Mouse (Mus musculus) forebrain, postnatal 0 days (tissue): ENCODE results near the gene Tpt1. TPM values are rescaled to one million over a fixed set of nuclear protein-coding genes. Genes with fewer than 3 reads are reported as not detected.
A peak's percentile ranks its signal among the peaks of the same experiment; 100 is the strongest.
"Not testable (repeated sequence)": the region's sequence is repeated elsewhere in the genome, so short reads cannot be mapped to it uniquely, and the experiment has no call there.

ENCODE experiments used
- ATAC-seq: fragments of 200-750 bp; cut with Nextera tagmentation; 2 replicates; pipeline ENCODE4 v1.8.0; 2017; ENCODE audit warnings: mild to moderate bottlenecking, moderate library complexity
- DNase-seq: peaks from one replicate; pipeline ENCODE4 v3.0.0-alpha.2; 2015
- H3K27ac ChIP-seq: fragments of 300-500 bp; sonication (generic); 2 replicates; pipeline ENCODE4 v1.5.1; 2014; ENCODE audit warnings: low read depth, mild to moderate bottlenecking, antibody characterized with exemption, low read length, moderate library complexity, mixed read lengths
- H3K27me3 ChIP-seq: fragments of 300-500 bp; sonication (generic); 2 replicates; pipeline ENCODE4 v1.6.1; 2014; ENCODE audit warnings: mild to moderate bottlenecking, low read length, mixed read lengths; ENCODE audit not compliant: insufficient read depth
- H3K36me3 ChIP-seq: fragments of 300-500 bp; sonication (generic); 2 replicates; pipeline ENCODE4 v1.6.1; 2014; ENCODE audit warnings: mild to moderate bottlenecking, moderate library complexity; ENCODE audit not compliant: insufficient read depth
- H3K4me1 ChIP-seq: fragments of 300-500 bp; sonication (generic); 2 replicates; pipeline ENCODE4 v1.6.1; 2014; ENCODE audit warnings: antibody characterized with exemption; ENCODE audit not compliant: insufficient read depth
- H3K4me2 ChIP-seq: fragments of 300-500 bp; sonication (generic); 2 replicates; pipeline ENCODE4 v1.6.1; 2014; ENCODE audit warnings: low read depth, mild to moderate bottlenecking, moderate library complexity
- H3K4me3 ChIP-seq: fragments of 300-500 bp; sonication (generic); 2 replicates; pipeline ENCODE4 v1.5.1; 2014; ENCODE audit warnings: low read depth, low read length, mixed read lengths
- H3K9ac ChIP-seq: fragments of 300-500 bp; sonication (generic); 2 replicates; pipeline ENCODE4 v1.6.1; 2014; ENCODE audit warnings: mild to moderate bottlenecking
- H3K9me3 ChIP-seq: fragments of 300-500 bp; sonication (generic); 2 replicates; pipeline ENCODE4 v1.6.1; 2016; ENCODE audit warnings: low read length
- CTCF ChIP-seq: sonication (generic); IDR thresholded peaks from 2 replicates; pipeline ENCODE4 v1.5.1; 2016; ENCODE audit warnings: antibody characterized with exemption, control low read depth, low read depth
- WGBS: fragments of 180-500 bp; shearing (Covaris S2); extraction: QIAGEN DNeasy Blood & Tissue Kit; methylation state at CpG from one replicate; pipeline ENCODE4 v1.1.7; 2014; 5-methylcytosine and 5-hydroxymethylcytosine counted together
- polyA plus RNA-seq: library from polyadenylated mRNA; unstranded; fragments of >200 nt; fragmentation: Nextera tagmentation; extraction: Ambion mirVana; gene quantifications from 2 replicates; pipeline ENCODE4 v1.2.1, GENCODE M21; 2015
- total RNA-seq: library from RNA; depleted of rRNA; stranded (reverse); fragments of >200 nt; gene quantifications from 2 replicates; pipeline ENCODE4 v1.2.3, GENCODE M21; 2014

Gene Tpt1
- total and polyA plus RNA-seq, 2 experiments from 2014 or later = 708 to 738 TPM

- Histone ChIP-seq H3K4me3 (peak overlapping the region; percentile 34; the same call in 1 of the 2 replicates), H3K9me3 (no peaks in the 10 kb centered on the region), H3K9ac (peak overlapping the region; percentile 49; the same call in 1 of the 2 replicates), H3K27ac (peak overlapping the region; percentile 82; the same call in 1 of the 2 replicates), H3K4me2 (peak overlapping the region; percentile 61), H3K36me3 (no peaks in the 10 kb centered on the region), H3K4me1 (peaks cover 16% of the 10 kb centered on the region), H3K27me3 (no peaks in the 10 kb centered on the region)
- 6% methylated on average over 12 of the region's 12 CpGs for WGBS
- no peak for TF ChIP-seq CTCF
- DNase-seq (peak; percentile 34), ATAC-seq (peak; percentile 47; the same call in 1 of the 2 replicates)
These were observed 11.2 kb upstream of the Tpt1 start for GRCm38 (mm10) chr14:75833546-75834250.

GRCm38 (mm10) chr14:75834251-75834738 is 10.6 kb upstream of the Tpt1 start:
- ATAC-seq (peak; percentile 75), DNase-seq (peak; percentile 75)
- WGBS = under 1% methylated on average over 10 of the region's 10 CpGs

GRCm38 (mm10) chr14:75834739-75835381 is 10.0 kb upstream of the Tpt1 start:
- Histone ChIP-seq H3K9ac (peak overlapping the region; percentile 49), H3K4me3 (peak overlapping the region; percentile 34), H3K4me1 (peaks cover 10% of the 10 kb centered on the region), H3K36me3 (no peaks in the 10 kb centered on the region), H3K27ac (peak overlapping the region; percentile 82), H3K27me3 (no peaks in the 10 kb centered on the region), H3K4me2 (peak overlapping the region; percentile 61), H3K9me3 (no peaks in the 10 kb centered on the region)
- peak; percentile 51 for DNase-seq
- peak; percentile 51 for ATAC-seq
- WGBS = 0% methylated on average over 16 of the region's 16 CpGs
- no peak for TF ChIP-seq CTCF

More at GRCm38 (mm10) chr14:75834251-75834738, 10.6 kb upstream of the Tpt1 start:
- no peaks in the 10 kb centered on the region for H3K36me3 ChIP-seq
- peak overlapping the region; percentile 82 for H3K27ac ChIP-seq
- no peaks in the 10 kb centered on the region for H3K27me3 ChIP-seq
- H3K9me3 ChIP-seq = no peaks in the 10 kb centered on the region
- H3K4me1 ChIP-seq = peaks cover 11% of the 10 kb centered on the region
- H3K4me2 ChIP-seq = peak overlapping the region; percentile 61
- TF ChIP-seq CTCF = no peak
- H3K9ac ChIP-seq = peak overlapping the region; percentile 49
- H3K4me3 ChIP-seq = peak overlapping the region; percentile 34

- H3K4me3 ChIP-seq = no peak overlapping the region
- no peak for ATAC-seq
- WGBS = 93% methylated on average over 3 of the region's 3 CpGs
These were observed 8.3 kb upstream of the Tpt1 start for GRCm38 (mm10) chr14:75836579-75836978.

GRCm38 (mm10) chr14:75837048-75837916 is 7.6 kb upstream of the Tpt1 start:
- Histone ChIP-seq H3K36me3 (no peaks in the 10 kb centered on the region), H3K9ac (no peak overlapping the region), H3K9me3 (no peaks in the 10 kb centered on the region), H3K4me2 (no peak overlapping the region), H3K4me3 (no peak overlapping the region), H3K27me3 (no peaks in the 10 kb centered on the region), H3K27ac (no peak overlapping the region), H3K4me1 (peaks cover 10% of the 10 kb centered on the region)
- DNase-seq = no peak
- no peak for TF ChIP-seq CTCF
- 70% methylated on average over 10 of the region's 10 CpGs for WGBS
- no peak for ATAC-seq

More at GRCm38 (mm10) chr14:75836579-75836978, 8.3 kb upstream of the Tpt1 start:
- no peaks in the 10 kb centered on the region for H3K36me3 ChIP-seq
- no peak overlapping the region for H3K4me2 ChIP-seq
- H3K9me3 ChIP-seq = no peaks in the 10 kb centered on the region
- no peak overlapping the region for H3K27ac ChIP-seq
- no peak overlapping the region for H3K9ac ChIP-seq
- no peaks in the 10 kb centered on the region for H3K27me3 ChIP-seq
- peaks cover 10% of the 10 kb centered on the region for H3K4me1 ChIP-seq
- no peak for TF ChIP-seq CTCF
- no peak for DNase-seq

- not testable (repeated sequence) for ATAC-seq
These were observed 3.1 kb upstream of the Tpt1 start for GRCm38 (mm10) chr14:75841758-75842157.

More at GRCm38 (mm10) chr14:75841758-75842157, 3.1 kb upstream of the Tpt1 start:
- H3K9ac ChIP-seq, H3K4me3 ChIP-seq, DNase-seq, H3K27me3 ChIP-seq, H3K36me3 ChIP-seq, H3K4me1 ChIP-seq, H3K27ac ChIP-seq, H3K9me3 ChIP-seq, H3K4me2 ChIP-seq: not testable (repeated sequence)
- WGBS = 57% methylated on average over 1 of the region's 2 CpGs
